Mouse (Mus musculus) testis, adult 2 months (tissue): ENCODE data around the gene Mre11a. TPM values are rescaled to one million over a fixed set of nuclear protein-coding genes. Genes with fewer than 3 reads are reported as not detected.
"Not testable (repeated sequence)": the region's sequence is repeated elsewhere in the genome, so short reads cannot be mapped to it uniquely, and the experiment has no call there.

Experiments
- H3K27ac ChIP-seq: fragments of 200-500 bp; 2 replicates; pipeline ENCODE4 v1.5.1; 2012; ENCODE audit warnings: low read depth, low read length; ENCODE audit not compliant: control insufficient read depth, insufficient read depth
- H3K27me3 ChIP-seq: fragments of 200-500 bp; 2 replicates; pipeline ENCODE4 v1.6.1; 2012; ENCODE audit warnings: mild to moderate bottlenecking, low read length, moderate library complexity; ENCODE audit not compliant: control insufficient read depth, insufficient read depth
- H3K36me3 ChIP-seq: fragments of 200-500 bp; 2 replicates; pipeline ENCODE4 v1.6.1; 2012; ENCODE audit warnings: mild to moderate bottlenecking, low read length; ENCODE audit not compliant: control insufficient read depth, insufficient read depth
- H3K4me1 ChIP-seq: fragments of 200-500 bp; 2 replicates; pipeline ENCODE4 v1.6.1; 2012; ENCODE audit warnings: low read length; ENCODE audit not compliant: control insufficient read depth, insufficient read depth
- H3K4me3 ChIP-seq: fragments of 200-500 bp; 2 replicates; pipeline ENCODE4 v1.5.1; 2012; ENCODE audit warnings: low read depth, mild to moderate bottlenecking, low read length, moderate library complexity, mixed read lengths; ENCODE audit not compliant: control insufficient read depth
- CTCF ChIP-seq: fragments of 200-500 bp; IDR thresholded peaks from 2 replicates; pipeline ENCODE4 v1.5.1; 2012; ENCODE audit warnings: low read depth, mild to moderate bottlenecking, inconsistent platforms, low read length, moderate library complexity; ENCODE audit not compliant: control insufficient read depth, insufficient read depth, insufficient replicate concordance
- POLR2A ChIP-seq: fragments of 200-500 bp; IDR thresholded peaks from 2 replicates; pipeline ENCODE4 v1.6.1; 2012; ENCODE audit warnings: low read depth, mild to moderate bottlenecking, inconsistent platforms, low read length, moderate library complexity; ENCODE audit not compliant: control insufficient read depth
- polyA plus RNA-seq: library from polyadenylated mRNA; depleted of rRNA; stranded (reverse); fragments of >200 nt; gene quantifications from 2 replicates; pipeline ENCODE4 v1.2.3, GENCODE M21; 2012; rRNA removed

The Mre11a gene
- polyA plus RNA-seq, 1 experiment = 11.0 TPM

DNA sequence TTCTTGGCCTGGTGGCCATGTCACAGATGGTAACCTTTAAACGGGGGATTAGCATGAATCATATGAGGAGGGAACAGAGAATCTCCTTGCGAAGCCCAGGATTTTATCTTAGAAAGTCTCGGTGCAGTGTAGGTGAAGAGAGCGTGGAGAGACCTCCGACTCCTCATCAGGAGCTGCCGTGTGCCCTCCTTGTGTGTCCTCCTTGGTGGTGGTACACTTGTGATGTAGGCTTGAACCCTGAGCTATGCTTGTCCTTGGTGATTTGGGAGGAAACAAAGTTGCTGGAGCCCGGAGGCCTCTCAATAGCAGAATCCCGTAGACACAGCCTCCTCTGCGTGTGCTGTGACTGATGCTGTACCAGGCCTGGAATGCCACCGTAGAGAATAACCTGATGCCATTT, 86.3 kb downstream of the Mre11a start:
- TF ChIP-seq POLR2A (no peak), CTCF (no peak)
- no peaks in the 10 kb centered on the region for H3K36me3 ChIP-seq
- no peak overlapping the region for H3K4me3 ChIP-seq
- H3K27ac ChIP-seq = no peak overlapping the region
- H3K27me3 ChIP-seq = no peaks in the 10 kb centered on the region
- H3K4me1 ChIP-seq = peaks cover 2% of the 10 kb centered on the region; the same call in 1 of the 2 replicates

DNA sequence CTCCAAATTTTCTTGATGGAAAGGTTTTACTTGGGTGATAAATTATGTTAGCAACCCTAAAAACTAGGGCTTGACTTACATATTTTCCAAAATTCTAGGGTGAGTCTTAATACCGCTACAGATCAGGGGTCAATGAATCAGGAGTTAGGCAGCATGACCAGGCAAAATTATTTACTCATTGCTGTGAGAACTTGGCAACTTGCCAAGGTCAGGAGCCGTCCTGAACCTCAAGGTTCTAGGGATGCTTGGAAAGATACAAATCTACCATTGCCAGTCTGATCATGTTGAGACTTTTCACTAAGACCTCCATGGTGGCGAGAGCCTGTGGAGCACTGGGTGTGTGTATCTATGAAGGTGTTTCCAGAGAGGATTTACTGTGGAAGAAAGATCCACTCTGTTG, 87.1 kb downstream of the Mre11a start:
- TF ChIP-seq CTCF (no peak), POLR2A (no peak)
- Histone ChIP-seq H3K4me3 (no peak overlapping the region), H3K36me3 (no peaks in the 10 kb centered on the region), H3K27ac (no peak overlapping the region), H3K27me3 (no peaks in the 10 kb centered on the region), H3K4me1 (peaks cover 2% of the 10 kb centered on the region; the same call in 1 of the 2 replicates)

DNA sequence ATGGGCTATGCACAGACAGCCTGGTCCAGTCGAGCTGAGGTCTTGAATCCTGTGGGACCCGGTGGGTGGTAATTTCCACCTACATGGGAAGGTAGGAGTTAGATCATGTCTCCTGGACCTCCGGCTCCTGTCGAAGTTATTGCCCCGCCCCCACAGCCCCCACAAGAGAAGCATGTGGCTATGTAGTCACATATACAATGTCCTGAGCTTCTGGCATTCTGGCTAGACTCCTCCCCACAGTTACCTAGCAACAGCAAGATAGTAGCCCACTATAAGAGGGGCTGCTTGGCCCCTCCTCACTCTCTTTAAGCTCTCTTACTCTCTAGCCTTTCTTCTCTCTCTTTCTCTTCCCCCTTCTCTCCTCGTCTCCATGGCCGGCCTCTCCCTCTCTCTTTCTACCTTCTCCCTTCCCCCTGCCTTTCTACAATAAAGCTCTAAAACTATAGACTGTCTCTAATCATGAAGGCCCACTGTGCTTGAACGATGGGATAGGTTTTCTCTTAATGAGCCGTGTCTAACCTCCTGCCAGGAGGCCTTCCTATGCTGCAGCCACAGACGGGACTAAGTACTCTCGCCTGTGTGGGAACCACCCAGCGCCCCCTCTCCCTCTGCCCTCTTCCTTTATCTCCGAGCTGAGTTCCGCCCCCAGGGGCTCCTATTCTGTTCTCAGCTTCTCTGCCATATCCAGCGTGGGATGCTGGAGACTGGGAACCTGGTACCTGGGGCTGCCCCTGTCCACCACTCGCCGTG, 87.9 kb downstream of the Mre11a start:
- no peaks in the 10 kb centered on the region for H3K36me3 ChIP-seq
- H3K4me3 ChIP-seq = no peak overlapping the region
- TF ChIP-seq CTCF (no peak), POLR2A (no peak)
- no peak overlapping the region for H3K27ac ChIP-seq
- H3K4me1 ChIP-seq = peaks cover 2% of the 10 kb centered on the region; the same call in 1 of the 2 replicates
- H3K27me3 ChIP-seq = no peaks in the 10 kb centered on the region

DNA sequence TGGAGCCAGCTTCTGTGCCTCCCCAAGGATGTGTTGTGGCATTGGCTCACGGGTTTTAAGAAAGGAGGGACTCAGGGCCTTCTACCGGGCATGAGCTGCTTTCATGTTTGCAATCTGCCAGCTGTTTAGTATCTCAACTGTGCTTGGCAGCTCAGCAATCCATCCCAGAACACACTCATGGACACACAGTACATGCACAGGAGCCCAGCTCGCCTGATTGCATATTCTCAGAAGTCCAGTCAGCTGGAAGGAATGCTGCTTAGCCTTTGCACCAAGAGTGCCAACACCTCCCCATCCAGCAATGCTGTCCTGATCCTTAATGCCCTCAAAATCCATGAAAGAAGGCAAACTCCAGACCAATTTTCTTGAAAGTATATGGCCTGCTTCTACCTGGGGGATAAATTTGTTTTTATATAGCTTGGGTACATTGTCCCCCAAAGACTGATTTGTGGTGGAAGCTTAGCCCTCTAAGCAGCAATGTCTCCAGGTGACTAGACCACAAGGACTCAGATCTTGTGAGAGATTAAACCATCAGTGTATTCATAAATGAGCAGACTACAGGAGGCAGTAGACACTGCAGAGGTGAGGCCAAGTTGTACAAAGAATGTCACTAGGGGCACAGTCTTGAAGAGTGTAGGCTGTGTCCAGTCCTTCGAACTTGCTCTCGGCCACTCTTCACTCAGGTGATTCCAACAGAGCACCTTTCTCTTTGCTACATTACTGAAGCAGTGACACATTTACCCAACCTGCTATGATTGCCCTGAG, 91.5 kb downstream of the Mre11a start:
- H3K4me3 ChIP-seq = no peak overlapping the region
- H3K4me1 ChIP-seq = peaks cover 2% of the 10 kb centered on the region; the same call in 1 of the 2 replicates
- H3K27ac ChIP-seq = no peak overlapping the region
- TF ChIP-seq POLR2A (no peak), CTCF (no peak)
- H3K36me3 ChIP-seq = no peaks in the 10 kb centered on the region
- H3K27me3 ChIP-seq = no peaks in the 10 kb centered on the region

DNA sequence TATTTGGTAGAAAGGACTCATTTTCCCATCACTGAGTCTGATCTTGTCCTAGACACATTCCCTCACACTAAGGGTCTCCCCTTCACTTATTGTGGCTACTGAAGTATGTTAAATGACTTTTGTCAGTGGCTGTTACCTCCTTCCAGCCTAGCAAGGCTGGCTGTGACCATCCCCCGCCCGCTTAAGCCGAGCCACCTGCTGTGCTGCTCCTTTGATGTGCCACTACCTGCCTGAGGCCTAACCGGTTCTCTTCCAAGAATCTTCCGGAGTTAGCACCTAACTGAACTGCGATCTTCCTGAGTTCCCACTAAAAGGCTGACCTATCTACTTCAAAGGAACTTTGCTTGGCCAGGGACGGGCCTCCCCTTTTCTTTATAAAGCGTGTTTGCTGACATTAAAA, 92.1 kb downstream of the Mre11a start:
- H3K27ac ChIP-seq, H3K27me3 ChIP-seq: not testable (repeated sequence)

DNA sequence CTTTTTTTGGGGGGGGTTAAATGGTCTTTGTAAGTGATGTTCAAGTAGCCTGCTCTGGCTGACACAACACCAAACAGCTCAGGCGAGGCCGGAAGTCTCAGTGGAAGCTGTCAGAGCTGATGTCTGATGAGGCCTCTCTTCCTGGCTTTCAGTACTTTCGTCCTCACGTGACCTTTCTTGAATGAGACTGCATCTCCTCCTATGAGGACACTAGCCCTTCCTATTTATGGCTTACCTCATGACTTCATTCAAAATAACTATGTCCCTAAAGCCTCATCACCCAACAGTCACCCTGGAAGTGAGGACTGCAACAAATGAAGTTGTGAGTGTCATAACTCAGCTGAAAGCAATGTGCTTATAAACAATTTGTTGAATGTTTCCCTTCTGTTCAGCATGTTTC, 100.2 kb downstream of the Mre11a start:
- H3K4me1 ChIP-seq = no peaks in the 10 kb centered on the region
- H3K27me3 ChIP-seq = no peaks in the 10 kb centered on the region
- TF ChIP-seq CTCF = no peak
- TF ChIP-seq POLR2A = no peak
- H3K27ac ChIP-seq = no peak overlapping the region
- no peaks in the 10 kb centered on the region for H3K36me3 ChIP-seq
- H3K4me3 ChIP-seq = no peak overlapping the region

More for the DNA sequence above, 92.1 kb downstream of the Mre11a start:
- not testable (repeated sequence) for H3K4me1 ChIP-seq, H3K4me3 ChIP-seq, H3K36me3 ChIP-seq

DNA sequence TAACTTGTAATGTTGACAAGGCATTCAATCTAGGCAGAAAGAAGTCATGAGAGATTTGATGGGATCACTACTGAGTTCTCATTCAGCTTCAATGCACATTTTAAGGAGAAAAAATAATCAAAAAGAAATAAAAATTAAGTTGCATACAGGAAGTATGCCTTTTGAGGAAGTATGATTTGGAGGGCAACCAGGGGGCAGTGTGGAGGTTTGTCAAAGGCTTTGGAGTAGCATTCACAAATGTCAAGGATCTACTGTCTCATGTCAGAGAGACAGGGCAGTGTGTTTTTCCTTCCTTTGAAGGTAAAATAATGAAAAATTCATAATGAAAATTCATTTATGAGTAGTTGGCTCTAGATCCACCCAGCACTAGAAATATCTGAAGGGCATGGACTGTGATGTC, 100.7 kb downstream of the Mre11a start:
- Histone ChIP-seq H3K27me3 (no peaks in the 10 kb centered on the region), H3K4me3 (no peak overlapping the region), H3K27ac (no peak overlapping the region), H3K4me1 (no peaks in the 10 kb centered on the region), H3K36me3 (no peaks in the 10 kb centered on the region)
- TF ChIP-seq CTCF = no peak
- TF ChIP-seq POLR2A = no peak

DNA sequence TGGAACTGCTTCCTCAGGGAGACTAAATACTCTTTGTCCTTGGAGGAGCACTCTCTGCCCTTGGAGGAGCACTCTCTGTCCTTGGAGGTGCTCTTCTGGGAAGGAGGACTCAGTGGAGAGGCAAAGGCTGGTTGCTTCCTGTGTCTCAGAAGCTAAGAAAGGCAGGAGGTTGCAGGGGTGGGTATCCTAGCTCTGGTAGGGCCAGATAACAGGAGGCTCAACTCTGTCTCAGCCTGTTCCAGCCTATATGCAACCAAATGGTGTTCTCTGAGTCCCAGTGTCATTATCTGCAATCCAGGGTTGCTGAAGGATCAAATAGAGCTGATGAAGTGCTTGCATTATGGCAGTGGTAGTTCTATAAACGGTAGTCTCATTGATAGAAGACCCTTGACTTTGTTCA, 101.5 kb downstream of the Mre11a start:
- Histone ChIP-seq H3K36me3 (no peaks in the 10 kb centered on the region), H3K27me3 (no peaks in the 10 kb centered on the region), H3K4me3 (no peak overlapping the region), H3K4me1 (no peaks in the 10 kb centered on the region), H3K27ac (no peak overlapping the region)
- no peak for TF ChIP-seq POLR2A
- TF ChIP-seq CTCF = no peak

Other genes starting within 250 kb of the Mre11a start
- 43.2 and 54.9 TPM in 2 replicates for gene Amotl1, start 139.6 kb upstream of the Mre11a start, polyA plus RNA-seq
- 0.56 and 0.66 TPM in 2 replicates for gene Piwil4, start 43.9 kb upstream of the Mre11a start, polyA plus RNA-seq
- gene Fut4, start 32.3 kb upstream of the Mre11a start, polyA plus RNA-seq = 0.22 and 0.46 TPM in 2 replicates
- 94.9 and 109 TPM in 2 replicates for gene 1700012B09Rik, start 13.6 kb upstream of the Mre11a start, polyA plus RNA-seq
- gene Ankrd49, start 202 bp downstream of the Mre11a start, polyA plus RNA-seq = 45.5 and 52.7 TPM in 2 replicates
- gene Gpr83, start 75.6 kb downstream of the Mre11a start, polyA plus RNA-seq = 0.02 and 0.06 TPM in 2 replicates
- not detected in 2 replicates for gene Izumo1r, start 119.3 kb downstream of the Mre11a start, polyA plus RNA-seq